Mouse (Mus musculus) midbrain, embryonic 12.5 days (tissue): ENCODE measurements around the gene Gimap3. TPM values are rescaled to one million over a fixed set of nuclear protein-coding genes. Genes with fewer than 3 reads are reported as not detected.
A peak's percentile ranks its signal among the peaks of the same experiment; 100 is the strongest.

Experiments
- ATAC-seq: fragments of 200-750 bp; cut with Nextera tagmentation; 2 replicates; pipeline ENCODE4 v1.8.0; 2017; ENCODE audit warnings: low read depth, moderate TSS enrichment, moderate library complexity; ENCODE audit not compliant: low FRiP score
- H3K27ac ChIP-seq: fragments of 300-500 bp; sonication (generic); replicated peaks from 2 replicates; pipeline ENCODE4 v1.5.1; 2016; ENCODE audit warnings: mild to moderate bottlenecking
- H3K27me3 ChIP-seq: fragments of 300-500 bp; sonication (generic); 2 replicates; pipeline ENCODE4 v1.6.1; 2016; ENCODE audit warnings: mild to moderate bottlenecking
- H3K36me3 ChIP-seq: fragments of 300-500 bp; sonication (generic); 2 replicates; pipeline ENCODE4 v1.6.1; 2016
- H3K4me1 ChIP-seq: fragments of 300-500 bp; sonication (generic); 2 replicates; pipeline ENCODE4 v1.6.1; 2016
- H3K4me2 ChIP-seq: fragments of 300-500 bp; sonication (generic); replicated peaks from 2 replicates; pipeline ENCODE4 v1.6.1; 2016; ENCODE audit warnings: mild to moderate bottlenecking, moderate library complexity
- H3K4me3 ChIP-seq: fragments of 300-500 bp; sonication (generic); 2 replicates; pipeline ENCODE4 v1.5.1; 2016; ENCODE audit warnings: mild to moderate bottlenecking
- H3K9ac ChIP-seq: fragments of 300-500 bp; sonication (generic); replicated peaks from 2 replicates; pipeline ENCODE4 v1.6.1; 2016; ENCODE audit warnings: mild to moderate bottlenecking, moderate library complexity
- H3K9me3 ChIP-seq: fragments of 300-500 bp; sonication (generic); 2 replicates; pipeline ENCODE4 v1.6.1; 2016; ENCODE audit warnings: mild to moderate bottlenecking
- WGBS: fragments of 180-500 bp; shearing (Covaris S2); methylation state at CpG from one replicate; pipeline ENCODE4 v1.1.7; 2016; 5-methylcytosine and 5-hydroxymethylcytosine counted together
- polyA plus RNA-seq: library from polyadenylated mRNA; unstranded; fragments of >200 nt; fragmentation: Nextera tagmentation; extraction: Ambion mirVana; gene quantifications from 2 replicates; pipeline ENCODE4 v1.2.1, GENCODE M21; 2016

The Gimap3 gene
- polyA plus RNA-seq, 1 experiment from 2014 or later, result not detected

GRCm38 (mm10) chr6:48772030-48772429, 1.4 kb upstream of the Gimap3 start:
- WGBS, result 9% methylated on average over 8 of the region's 8 CpGs
- no peak overlapping the region for H3K9ac ChIP-seq
- H3K4me1 ChIP-seq, result no peaks in the 10 kb centered on the region
- H3K4me2 ChIP-seq, result no peak overlapping the region
- H3K27ac ChIP-seq, result no peak overlapping the region
- no peak overlapping the region for H3K4me3 ChIP-seq
- no peaks in the 10 kb centered on the region for H3K27me3 ChIP-seq
- H3K36me3 ChIP-seq, result no peaks in the 10 kb centered on the region
- no peaks in the 10 kb centered on the region for H3K9me3 ChIP-seq
- ATAC-seq, result peak; percentile 68

- H3K36me3 ChIP-seq, result no peaks in the 10 kb centered on the region
- no peaks in the 10 kb centered on the region for H3K4me1 ChIP-seq
- 88% methylated on average over 3 of the region's 3 CpGs for WGBS
- H3K9ac ChIP-seq, result no peak overlapping the region
- no peak overlapping the region for H3K4me2 ChIP-seq
- no peak overlapping the region for H3K4me3 ChIP-seq
- peaks cover 6% of the 10 kb centered on the region for H3K9me3 ChIP-seq
- ATAC-seq, result no peak
- H3K27ac ChIP-seq, result no peak overlapping the region
- no peaks in the 10 kb centered on the region for H3K27me3 ChIP-seq
These were observed 1.7 kb downstream of the Gimap3 start for GRCm38 (mm10) chr6:48768933-48769332.

- 75% methylated on average over 9 of the region's 9 CpGs for WGBS
- Histone ChIP-seq H3K9ac (no peak overlapping the region), H3K9me3 (peaks cover 6% of the 10 kb centered on the region), H3K27ac (no peak overlapping the region), H3K4me1 (no peaks in the 10 kb centered on the region), H3K27me3 (no peaks in the 10 kb centered on the region), H3K4me2 (no peak overlapping the region), H3K36me3 (no peaks in the 10 kb centered on the region), H3K4me3 (no peak overlapping the region)
- ATAC-seq, result no peak
These were observed 2.3 kb downstream of the Gimap3 start for GRCm38 (mm10) chr6:48768178-48768869.

GRCm38 (mm10) chr6:48764496-48764895, 6.2 kb downstream of the Gimap3 start:
- peaks cover 6% of the 10 kb centered on the region for H3K9me3 ChIP-seq
- no peak overlapping the region for H3K27ac ChIP-seq
- no peak overlapping the region for H3K9ac ChIP-seq
- no peaks in the 10 kb centered on the region for H3K27me3 ChIP-seq
- H3K36me3 ChIP-seq, result no peaks in the 10 kb centered on the region
- H3K4me3 ChIP-seq, result no peak overlapping the region
- no peaks in the 10 kb centered on the region for H3K4me1 ChIP-seq
- no peak overlapping the region for H3K4me2 ChIP-seq
- ATAC-seq, result no peak
- WGBS, result 91% methylated on average over 10 of the region's 10 CpGs

- Histone ChIP-seq H3K27me3 (no peaks in the 10 kb centered on the region), H3K9me3 (peaks cover 6% of the 10 kb centered on the region), H3K36me3 (no peaks in the 10 kb centered on the region), H3K4me1 (no peaks in the 10 kb centered on the region), H3K4me2 (no peak overlapping the region), H3K27ac (no peak overlapping the region), H3K4me3 (no peak overlapping the region), H3K9ac (no peak overlapping the region)
- 87% methylated on average over 7 of the region's 7 CpGs for WGBS
- no peak for ATAC-seq
These were observed 6.9 kb downstream of the Gimap3 start for GRCm38 (mm10) chr6:48763567-48764270.

- no peak overlapping the region for H3K27ac ChIP-seq
- H3K27me3 ChIP-seq, result peaks cover 28% of the 10 kb centered on the region
- H3K4me3 ChIP-seq, result no peak overlapping the region
- H3K36me3 ChIP-seq, result no peaks in the 10 kb centered on the region
- no peak for ATAC-seq
- no peaks in the 10 kb centered on the region for H3K9me3 ChIP-seq
- no peak overlapping the region for H3K9ac ChIP-seq
- 80% methylated on average over 7 of the region's 7 CpGs for WGBS
- no peak overlapping the region for H3K4me2 ChIP-seq
- peaks cover 8% of the 10 kb centered on the region; the same call in 1 of the 2 replicates for H3K4me1 ChIP-seq
These were observed 23.3 kb downstream of the Gimap3 start for GRCm38 (mm10) chr6:48747091-48747966.

- Histone ChIP-seq H3K4me2 (no peak within 1 kb of the TSS), H3K4me1 (peaks cover 8% of the 10 kb centered on the region; the same call in 1 of the 2 replicates), H3K9me3 (no peaks in the 10 kb centered on the region), H3K27ac (no peak within 1 kb of the TSS), H3K27me3 (peaks cover 39% of the 10 kb centered on the region), H3K36me3 (no peaks in the 10 kb centered on the region), H3K4me3 (no peak within 1 kb of the TSS), H3K9ac (no peak within 1 kb of the TSS)
- 53% methylated on average over 16 of the region's 16 CpGs for WGBS
- ATAC-seq, result no peak
These were observed 24.4 kb downstream of the Gimap3 start, which contains the start of gene Gimap5 for GRCm38 (mm10) chr6:48745959-48746889. Gene Gimap5 (plus strand): TSS chr6:48746197.

- WGBS, result 47% methylated on average over 2 of the region's 2 CpGs
- H3K27me3 ChIP-seq, result peaks cover 45% of the 10 kb centered on the region
- H3K4me2 ChIP-seq, result no peak overlapping the region
- ATAC-seq, result no peak
- no peak overlapping the region for H3K27ac ChIP-seq
- peaks cover 8% of the 10 kb centered on the region; the same call in 1 of the 2 replicates for H3K4me1 ChIP-seq
- H3K36me3 ChIP-seq, result no peaks in the 10 kb centered on the region
- H3K9me3 ChIP-seq, result no peaks in the 10 kb centered on the region
- H3K9ac ChIP-seq, result no peak overlapping the region
- H3K4me3 ChIP-seq, result no peak overlapping the region
These were observed 25.2 kb downstream of the Gimap3 start for GRCm38 (mm10) chr6:48745490-48745889.

GRCm38 (mm10) chr6:48742422-48743351, 28.0 kb downstream of the Gimap3 start:
- ATAC-seq, result no peak
- peak overlapping the region; percentile 41; the same call in 1 of the 2 replicates for H3K9ac ChIP-seq

GRCm38 (mm10) chr6:48741711-48742206, 28.9 kb downstream of the Gimap3 start:
- H3K4me1 ChIP-seq, result peaks cover 8% of the 10 kb centered on the region; the same call in 1 of the 2 replicates
- no peaks in the 10 kb centered on the region for H3K36me3 ChIP-seq
- H3K4me3 ChIP-seq, result no peak overlapping the region
- H3K27me3 ChIP-seq, result peaks cover 45% of the 10 kb centered on the region
- H3K27ac ChIP-seq, result no peak overlapping the region
- H3K9me3 ChIP-seq, result no peaks in the 10 kb centered on the region
- 42% methylated on average over 9 of the region's 9 CpGs for WGBS
- H3K4me2 ChIP-seq, result peak overlapping the region; percentile 74; the same call in 1 of the 2 replicates
- no peak for ATAC-seq
- no peak overlapping the region for H3K9ac ChIP-seq

More at GRCm38 (mm10) chr6:48742422-48743351, 28.0 kb downstream of the Gimap3 start:
- Histone ChIP-seq H3K9me3 (no peaks in the 10 kb centered on the region), H3K4me2 (peak overlapping the region; percentile 74), H3K4me1 (peaks cover 8% of the 10 kb centered on the region; the same call in 1 of the 2 replicates), H3K36me3 (no peaks in the 10 kb centered on the region), H3K27ac (no peak overlapping the region), H3K27me3 (peaks cover 45% of the 10 kb centered on the region), H3K4me3 (peak overlapping the region; percentile 46)
- WGBS, result 3% methylated on average over 52 of the region's 52 CpGs
